Mouse (Mus musculus) midbrain, embryonic 13.5 days (tissue): ENCODE data around the gene Sorcs2. TPM values are rescaled to one million over a fixed set of nuclear protein-coding genes. Genes with fewer than 3 reads are reported as not detected.

Experiments
- ATAC-seq: fragments of 200-750 bp; cut with Nextera tagmentation; 2 replicates; pipeline ENCODE4 v1.8.0; 2017; ENCODE audit warnings: mild to moderate bottlenecking, moderate TSS enrichment, moderate library complexity
- H3K27ac ChIP-seq: fragments of 300-500 bp; sonication (generic); 2 replicates; pipeline ENCODE4 v1.5.1; 2015; ENCODE audit warnings: inconsistent platforms, mild to moderate bottlenecking, moderate library complexity
- H3K27me3 ChIP-seq: fragments of 300-500 bp; sonication (generic); 2 replicates; pipeline ENCODE4 v1.6.1; 2015; ENCODE audit warnings: mild to moderate bottlenecking, inconsistent platforms
- H3K36me3 ChIP-seq: fragments of 300-500 bp; sonication (generic); 2 replicates; pipeline ENCODE4 v1.6.1; 2015; ENCODE audit warnings: mild to moderate bottlenecking, inconsistent platforms
- H3K4me1 ChIP-seq: fragments of 300-500 bp; sonication (generic); replicated peaks from 2 replicates; pipeline ENCODE4 v1.6.1; 2015; ENCODE audit warnings: inconsistent platforms
- H3K4me2 ChIP-seq: fragments of 300-500 bp; sonication (generic); replicated peaks from 2 replicates; pipeline ENCODE4 v1.6.1; 2015; ENCODE audit warnings: moderate library complexity, mild to moderate bottlenecking, inconsistent platforms
- H3K4me3 ChIP-seq: fragments of 300-500 bp; sonication (generic); replicated peaks from 2 replicates; pipeline ENCODE4 v1.5.1; 2015; ENCODE audit warnings: mild to moderate bottlenecking, inconsistent platforms
- H3K9ac ChIP-seq: fragments of 300-500 bp; sonication (generic); replicated peaks from 2 replicates; pipeline ENCODE4 v1.6.1; 2015; ENCODE audit warnings: mild to moderate bottlenecking, inconsistent platforms
- H3K9me3 ChIP-seq: fragments of 300-500 bp; sonication (generic); 2 replicates; pipeline ENCODE4 v1.6.1; 2016; ENCODE audit warnings: mild to moderate bottlenecking, inconsistent platforms
- WGBS: fragments of 180-500 bp; shearing (Covaris S2); methylation state at CpG from one replicate; pipeline ENCODE4 v1.1.7; 2015; 5-methylcytosine and 5-hydroxymethylcytosine counted together
- polyA plus RNA-seq: library from polyadenylated mRNA; unstranded; fragments of >200 nt; fragmentation: Nextera tagmentation; extraction: Ambion mirVana; gene quantifications from 2 replicates; pipeline ENCODE4 v1.2.1, GENCODE M21; 2015

Gene Sorcs2
- polyA plus RNA-seq, 1 experiment from 2014 or later = 16.3 TPM

DNA sequence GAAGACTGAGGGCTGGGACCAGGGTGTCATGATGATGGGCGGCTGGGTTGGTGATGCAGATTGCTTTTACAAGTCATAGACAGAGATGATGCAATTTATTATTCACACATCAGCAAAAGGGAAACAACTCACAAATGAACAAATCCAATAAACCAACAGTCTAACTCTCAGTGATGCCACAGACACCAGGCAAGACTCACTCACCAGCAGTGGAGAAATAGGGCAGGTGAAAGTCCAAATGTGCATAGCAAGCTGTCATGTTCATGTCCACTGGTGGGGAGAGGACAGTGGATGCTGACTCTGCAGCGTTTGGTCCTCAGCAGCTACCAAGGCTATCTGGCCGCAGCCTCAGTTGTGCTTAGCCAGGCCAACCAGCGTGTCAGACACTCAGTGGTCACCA lies 221.1 kb downstream of the Sorcs2 start:
- no peak overlapping the region for H3K4me3 ChIP-seq
- 98% methylated on average over 4 of the region's 4 CpGs for WGBS
- H3K27ac ChIP-seq = no peak overlapping the region
- H3K4me1 ChIP-seq = peaks cover 24% of the 10 kb centered on the region
- ATAC-seq = no peak
- H3K9me3 ChIP-seq = no peaks in the 10 kb centered on the region
- H3K9ac ChIP-seq = no peak overlapping the region
- no peaks in the 10 kb centered on the region for H3K36me3 ChIP-seq
- H3K27me3 ChIP-seq = no peaks in the 10 kb centered on the region
- no peak overlapping the region for H3K4me2 ChIP-seq

DNA sequence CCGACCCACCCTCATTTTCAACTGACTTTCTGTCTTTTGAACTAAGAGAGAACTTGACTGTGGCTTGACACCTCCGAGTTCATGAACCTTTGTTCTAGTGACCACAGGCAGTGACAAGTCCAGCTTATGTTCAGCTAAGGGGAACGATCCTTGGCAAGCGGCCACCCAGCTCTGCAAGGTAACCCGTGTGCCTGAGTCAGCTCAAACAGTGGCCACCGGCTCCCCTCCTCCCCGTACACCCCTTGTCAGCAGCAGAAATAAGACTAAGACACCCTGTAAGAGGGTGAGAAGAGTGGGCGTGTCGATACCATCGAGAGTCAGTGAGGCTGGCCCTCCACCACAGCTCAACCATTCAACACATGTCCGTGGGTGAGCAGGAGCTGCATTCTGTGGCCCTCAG lies 221.5 kb downstream of the Sorcs2 start:
- Histone ChIP-seq H3K4me2 (no peak overlapping the region), H3K27ac (no peak overlapping the region), H3K36me3 (no peaks in the 10 kb centered on the region), H3K4me3 (no peak overlapping the region), H3K9ac (no peak overlapping the region), H3K27me3 (no peaks in the 10 kb centered on the region), H3K4me1 (peaks cover 24% of the 10 kb centered on the region), H3K9me3 (no peaks in the 10 kb centered on the region)
- WGBS = 90% methylated on average over 11 of the region's 11 CpGs
- no peak for ATAC-seq

- Histone ChIP-seq H3K36me3 (no peaks in the 10 kb centered on the region), H3K4me2 (no peak overlapping the region), H3K27ac (peak overlapping the region; percentile 88), H3K9ac (no peak overlapping the region), H3K27me3 (no peaks in the 10 kb centered on the region), H3K4me1 (peaks cover 26% of the 10 kb centered on the region), H3K4me3 (no peak overlapping the region), H3K9me3 (no peaks in the 10 kb centered on the region)
- peak; percentile 92 for ATAC-seq
- 2% methylated on average over 9 of the region's 9 CpGs for WGBS
Measured at GRCm38 (mm10) chr5:36174569-36175115, 223.3 kb downstream of the Sorcs2 start.

- Histone ChIP-seq H3K27ac (peak overlapping the region; percentile 30; the same call in 1 of the 2 replicates), H3K36me3 (no peaks in the 10 kb centered on the region), H3K27me3 (0 out of 2 replicates have a peak, but pooled peaks cover 3% of the 10 kb centered on the region), H3K4me2 (no peak overlapping the region), H3K4me1 (peaks cover 46% of the 10 kb centered on the region), H3K4me3 (no peak overlapping the region), H3K9ac (no peak overlapping the region), H3K9me3 (no peaks in the 10 kb centered on the region)
- WGBS = 68% methylated on average over 14 of the region's 14 CpGs
- ATAC-seq = no peak
Measured at GRCm38 (mm10) chr5:36168963-36169650, 228.8 kb downstream of the Sorcs2 start.

GRCm38 (mm10) chr5:36166346-36167013 lies 231.5 kb downstream of the Sorcs2 start:
- Histone ChIP-seq H3K27ac (peak overlapping the region; percentile 65), H3K36me3 (no peaks in the 10 kb centered on the region), H3K4me3 (no peak overlapping the region), H3K9ac (peak overlapping the region; percentile 19; the same call in 1 of the 2 replicates), H3K4me2 (no peak overlapping the region), H3K9me3 (no peaks in the 10 kb centered on the region), H3K4me1 (peaks cover 41% of the 10 kb centered on the region), H3K27me3 (0 out of 2 replicates have a peak, but pooled peaks cover 3% of the 10 kb centered on the region)
- peak; percentile 75 for ATAC-seq
- 65% methylated on average over 6 of the region's 6 CpGs for WGBS

DNA sequence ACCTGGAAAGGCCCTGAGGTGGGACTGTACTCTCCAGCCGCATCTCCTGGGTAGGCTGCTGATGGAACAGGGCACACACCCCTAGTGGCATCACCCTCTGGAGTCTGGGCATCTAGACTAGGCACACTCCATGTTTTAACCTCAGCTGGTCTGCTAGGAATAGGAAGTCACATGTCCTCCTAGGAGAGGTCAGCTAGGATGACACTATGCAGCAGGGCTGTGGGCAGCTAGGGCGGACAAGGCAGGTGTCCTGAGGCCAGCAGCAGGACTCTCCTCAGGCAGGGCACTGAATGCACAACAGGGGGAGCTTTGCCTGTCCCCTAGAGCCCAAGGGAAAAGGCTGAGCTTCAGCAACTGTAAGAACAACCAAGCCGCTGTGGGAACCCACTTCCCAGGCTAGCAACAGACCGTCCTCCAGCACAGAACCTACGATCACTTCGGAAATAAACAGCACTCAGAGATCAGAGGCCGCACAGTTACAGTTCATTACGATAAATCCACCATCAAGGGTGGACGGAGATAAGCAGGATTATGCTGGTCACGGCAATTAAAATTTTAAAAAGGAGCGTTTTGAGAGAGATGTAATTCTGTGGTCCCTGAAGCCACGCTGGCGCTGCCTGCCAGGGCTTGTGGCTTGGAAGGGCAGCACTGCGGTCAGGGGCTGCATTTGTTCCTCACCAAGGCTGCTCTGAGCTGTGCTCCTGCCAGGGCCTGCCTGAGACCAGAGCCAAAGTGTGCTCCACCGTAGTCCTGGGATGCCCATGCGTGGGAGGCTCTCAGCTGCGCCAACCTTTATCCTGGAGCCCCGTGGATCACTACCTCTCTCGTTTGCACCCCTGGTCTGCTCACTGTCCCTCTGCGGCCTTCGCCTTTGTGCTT lies 232.3 kb downstream of the Sorcs2 start:
- H3K27me3 ChIP-seq = 0 out of 2 replicates have a peak, but pooled peaks cover 3% of the 10 kb centered on the region
- H3K36me3 ChIP-seq = no peaks in the 10 kb centered on the region
- 57% methylated on average over 21 of the region's 21 CpGs for WGBS
- H3K9ac ChIP-seq = peak overlapping the region; percentile 19; the same call in 1 of the 2 replicates
- peaks cover 41% of the 10 kb centered on the region for H3K4me1 ChIP-seq
- peak overlapping the region; percentile 65 for H3K27ac ChIP-seq
- H3K9me3 ChIP-seq = no peaks in the 10 kb centered on the region
- no peak overlapping the region for H3K4me3 ChIP-seq
- ATAC-seq = peak; percentile 56
- H3K4me2 ChIP-seq = no peak overlapping the region

DNA sequence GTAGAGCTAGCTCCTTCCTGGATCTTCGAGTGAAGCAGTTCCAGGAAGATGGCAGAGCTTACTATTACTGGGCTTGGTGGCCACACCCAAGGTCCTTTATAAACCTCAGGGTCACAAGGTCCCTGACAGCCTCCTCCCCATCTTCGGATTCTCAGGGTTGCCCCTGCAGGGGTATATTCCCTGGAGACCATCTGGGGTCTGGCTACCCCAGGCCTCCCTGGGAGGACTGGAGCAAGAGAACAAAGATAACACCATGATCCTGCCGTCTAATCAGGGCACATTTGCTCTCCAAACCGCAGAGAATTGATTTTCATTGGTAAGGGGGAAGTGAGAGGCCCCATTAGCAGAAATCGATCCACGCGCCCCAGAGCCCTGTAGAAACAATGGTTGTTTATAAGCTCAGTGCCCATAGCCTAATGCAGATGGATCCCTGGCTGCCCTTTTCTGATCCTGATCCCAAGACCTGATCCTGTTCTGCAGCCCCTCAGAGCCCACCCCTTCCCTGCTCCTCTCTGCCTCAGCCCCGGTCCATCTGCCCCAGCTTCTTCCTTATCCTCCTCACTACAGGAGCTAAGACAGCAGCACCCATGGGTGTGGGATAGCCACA lies 243.0 kb downstream of the Sorcs2 start:
- H3K27ac ChIP-seq = peak overlapping the region; percentile 12; the same call in 1 of the 2 replicates
- no peak overlapping the region for H3K4me2 ChIP-seq
- H3K36me3 ChIP-seq = no peaks in the 10 kb centered on the region
- H3K9ac ChIP-seq = peak overlapping the region; percentile 33; the same call in 1 of the 2 replicates
- WGBS = 31% methylated on average over 8 of the region's 8 CpGs
- ATAC-seq = no peak
- H3K27me3 ChIP-seq = no peaks in the 10 kb centered on the region
- H3K4me1 ChIP-seq = peaks cover 22% of the 10 kb centered on the region
- H3K9me3 ChIP-seq = no peaks in the 10 kb centered on the region
- H3K4me3 ChIP-seq = no peak overlapping the region

DNA sequence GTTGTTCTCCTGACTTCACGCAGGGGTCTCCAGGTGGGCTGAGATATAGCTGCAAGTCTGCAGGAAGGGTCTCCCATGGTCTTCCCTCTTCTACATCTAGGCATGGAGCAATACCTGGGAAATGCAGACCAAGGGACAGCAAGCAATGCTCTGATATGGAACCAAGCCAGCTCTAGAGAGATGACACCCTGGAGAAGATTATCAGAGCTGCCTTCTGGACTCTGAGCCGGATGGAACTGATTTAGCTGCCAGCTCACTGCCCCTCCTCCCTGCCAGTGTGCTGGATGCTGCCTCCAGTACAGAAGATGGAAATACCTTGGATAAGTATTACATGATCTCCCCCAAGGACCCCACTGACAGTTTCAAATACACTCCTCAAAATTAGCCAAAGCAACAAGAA lies 244.7 kb downstream of the Sorcs2 start:
- no peaks in the 10 kb centered on the region for H3K36me3 ChIP-seq
- 75% methylated on average over 2 of the region's 2 CpGs for WGBS
- no peak overlapping the region for H3K4me3 ChIP-seq
- H3K27me3 ChIP-seq = no peaks in the 10 kb centered on the region
- no peaks in the 10 kb centered on the region for H3K9me3 ChIP-seq
- no peak for ATAC-seq
- no peak overlapping the region for H3K27ac ChIP-seq
- peaks cover 31% of the 10 kb centered on the region for H3K4me1 ChIP-seq
- no peak overlapping the region for H3K9ac ChIP-seq
- H3K4me2 ChIP-seq = no peak overlapping the region

DNA sequence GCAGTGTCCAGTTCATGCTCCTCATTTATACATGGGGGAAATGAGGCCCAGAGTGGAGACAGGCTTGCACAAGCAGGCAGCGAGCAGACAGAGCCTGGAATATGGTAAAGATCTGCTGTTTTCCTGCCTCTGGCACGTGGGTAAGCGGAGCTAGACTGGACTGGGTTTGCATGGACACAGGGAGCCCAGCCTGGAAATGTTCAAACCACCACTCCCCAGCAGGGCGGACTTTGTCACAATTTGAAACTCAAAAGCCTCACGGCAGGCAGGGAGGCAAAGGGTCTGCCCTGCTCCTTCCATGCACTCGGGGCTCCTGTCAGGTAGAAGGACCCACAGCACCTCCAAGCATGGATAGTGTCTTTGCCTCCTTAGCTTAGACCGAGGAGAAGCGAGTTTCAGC lies 246.9 kb downstream of the Sorcs2 start:
- H3K36me3 ChIP-seq = no peaks in the 10 kb centered on the region
- ATAC-seq = no peak
- H3K9ac ChIP-seq = no peak overlapping the region
- no peaks in the 10 kb centered on the region for H3K27me3 ChIP-seq
- H3K4me1 ChIP-seq = peaks cover 27% of the 10 kb centered on the region
- 65% methylated on average over 8 of the region's 8 CpGs for WGBS
- H3K9me3 ChIP-seq = no peaks in the 10 kb centered on the region
- no peak overlapping the region for H3K4me3 ChIP-seq
- H3K27ac ChIP-seq = no peak overlapping the region
- no peak overlapping the region for H3K4me2 ChIP-seq

DNA sequence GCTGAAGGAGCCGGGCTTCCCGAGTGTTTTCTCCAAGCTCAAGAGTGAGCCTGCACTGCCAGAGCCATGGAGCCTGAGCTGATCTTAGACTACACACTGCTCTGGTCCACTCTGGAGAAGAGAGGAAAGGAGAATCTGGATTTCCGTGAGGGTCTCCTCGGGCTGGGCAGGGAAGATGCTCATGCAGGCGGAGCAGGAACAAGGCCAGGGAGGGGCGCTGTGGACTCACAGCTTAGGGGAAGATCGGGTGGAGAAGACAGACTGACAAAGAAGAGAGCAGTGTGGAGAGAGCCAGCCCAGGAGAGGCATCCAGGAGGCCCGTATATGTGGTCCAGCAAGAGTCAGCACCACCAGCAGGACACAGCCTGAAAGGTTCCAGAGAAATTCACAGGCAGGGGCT lies 248.8 kb downstream of the Sorcs2 start:
- Histone ChIP-seq H3K4me2 (no peak overlapping the region), H3K9ac (no peak overlapping the region), H3K4me1 (peaks cover 26% of the 10 kb centered on the region), H3K27me3 (no peaks in the 10 kb centered on the region), H3K36me3 (no peaks in the 10 kb centered on the region), H3K9me3 (no peaks in the 10 kb centered on the region), H3K27ac (no peak overlapping the region), H3K4me3 (no peak overlapping the region)
- no peak for ATAC-seq
- 44% methylated on average over 8 of the region's 8 CpGs for WGBS

DNA sequence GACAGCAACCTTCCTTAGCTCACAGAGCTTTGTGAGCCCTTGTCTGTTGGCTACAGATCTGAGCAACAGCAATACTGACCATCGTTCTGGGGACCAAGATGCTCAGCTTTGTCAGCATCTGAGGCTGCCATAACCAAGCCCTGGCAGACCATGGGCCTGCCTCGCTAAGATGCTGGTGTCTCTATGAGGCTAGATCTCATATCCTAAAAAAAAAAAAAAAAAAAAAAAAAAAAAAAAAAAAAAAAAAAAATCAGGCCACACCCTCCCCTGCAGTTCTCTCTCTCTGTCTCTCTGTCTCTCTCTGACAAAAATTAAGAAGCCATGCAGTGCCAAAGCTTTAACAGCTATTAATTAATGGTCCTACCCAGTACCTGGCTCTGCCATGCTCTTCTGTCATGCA lies 251.3 kb downstream of the Sorcs2 start:
- H3K4me1 ChIP-seq = peaks cover 36% of the 10 kb centered on the region
- no peak overlapping the region for H3K9ac ChIP-seq
- H3K4me2 ChIP-seq = no peak overlapping the region
- ATAC-seq = no peak
- 85% methylated on average over 2 of the region's 2 CpGs for WGBS
- no peaks in the 10 kb centered on the region for H3K36me3 ChIP-seq
- H3K27ac ChIP-seq = no peak overlapping the region
- no peaks in the 10 kb centered on the region for H3K27me3 ChIP-seq
- H3K9me3 ChIP-seq = no peaks in the 10 kb centered on the region
- H3K4me3 ChIP-seq = no peak overlapping the region
